Mouse (Mus musculus): ENCODE measurements at regions not wholly inside any gene's neighbourhood (a gene's known extent, or its start where the extent isn't known, plus 50 kb on each side); places are given as distances from the start of the nearest gene placed in this dataset.

- no peak overlapping the region for H3K27ac ChIP-seq (replicated peaks; ENCODE audit: low read depth, low read length)
- ATAC-seq (replicated peaks; ENCODE audit: insufficient number of reproducible peaks, low FRiP score, low TSS enrichment, low read depth), result no peak
- H3K9ac ChIP-seq (replicated peaks; ENCODE audit: low read length), result no peak overlapping the region
- WGBS, result 86% methylated on average over 8 of the region's 8 CpGs
- no peak overlapping the region for H3K4me3 ChIP-seq (ENCODE audit: low read depth, low read length)
- no peak for DNase-seq (ENCODE audit: low spot score)
- H3K36me3 ChIP-seq (replicated peaks; ENCODE audit: control insufficient read depth, insufficient read depth, low read depth, low read length), result no peaks in the 10 kb centered on the region
- no peak overlapping the region for H3K4me2 ChIP-seq (ENCODE audit: low read depth, low read length)
- no peaks in the 10 kb centered on the region for H3K9me3 ChIP-seq (replicated peaks; ENCODE audit: control insufficient read depth, low read length)
- H3K4me1 ChIP-seq (ENCODE audit: control insufficient read depth, insufficient read depth, low read length), result no peaks in the 10 kb centered on the region
- H3K27me3 ChIP-seq (ENCODE audit: control insufficient read depth, insufficient read depth, low read length), result no peaks in the 10 kb centered on the region
Observed at GRCm38 (mm10) chr11:45206611-45207525, 589.8 kb downstream of the Ebf1 start.

GRCm38 (mm10) chr11:45214096-45214495, 597.0 kb downstream of the Ebf1 start:
- H3K4me3 ChIP-seq (ENCODE audit: low read depth, low read length), result no peak overlapping the region
- no peak overlapping the region for H3K9ac ChIP-seq (replicated peaks; ENCODE audit: low read length)
- WGBS, result 75% methylated on average over 1 of the region's 1 CpGs
- ATAC-seq (replicated peaks; ENCODE audit: insufficient number of reproducible peaks, low FRiP score, low TSS enrichment, low read depth), result no peak
- no peak overlapping the region for H3K4me2 ChIP-seq (ENCODE audit: low read depth, low read length)
- no peak for DNase-seq (ENCODE audit: low spot score)
- no peaks in the 10 kb centered on the region for H3K4me1 ChIP-seq (ENCODE audit: control insufficient read depth, insufficient read depth, low read length)
- H3K27ac ChIP-seq (replicated peaks; ENCODE audit: low read depth, low read length), result no peak overlapping the region
- H3K9me3 ChIP-seq (replicated peaks; ENCODE audit: control insufficient read depth, low read length), result no peaks in the 10 kb centered on the region
- no peaks in the 10 kb centered on the region for H3K36me3 ChIP-seq (replicated peaks; ENCODE audit: control insufficient read depth, insufficient read depth, low read depth, low read length)
- H3K27me3 ChIP-seq (ENCODE audit: control insufficient read depth, insufficient read depth, low read length), result no peaks in the 10 kb centered on the region

- Histone ChIP-seq H3K36me3 (replicated peaks; ENCODE audit: control insufficient read depth, insufficient read depth, low read depth, low read length) (no peaks in the 10 kb centered on the region), H3K4me3 (ENCODE audit: low read depth, low read length) (no peak overlapping the region), H3K27me3 (ENCODE audit: control insufficient read depth, insufficient read depth, low read length) (no peaks in the 10 kb centered on the region), H3K4me2 (ENCODE audit: low read depth, low read length) (no peak overlapping the region), H3K9ac (replicated peaks; ENCODE audit: low read length) (no peak overlapping the region), H3K9me3 (replicated peaks; ENCODE audit: control insufficient read depth, low read length) (no peaks in the 10 kb centered on the region), H3K27ac (replicated peaks; ENCODE audit: low read depth, low read length) (no peak overlapping the region), H3K4me1 (ENCODE audit: control insufficient read depth, insufficient read depth, low read length) (no peaks in the 10 kb centered on the region)
- no peak for DNase-seq (ENCODE audit: low spot score)
- WGBS, result 84% methylated on average over 3 of the region's 3 CpGs
- no peak for ATAC-seq (replicated peaks; ENCODE audit: insufficient number of reproducible peaks, low FRiP score, low TSS enrichment, low read depth)
Observed at GRCm38 (mm10) chr11:45216942-45217474, 599.9 kb downstream of the Ebf1 start.

GRCm38 (mm10) chr11:45219239-45219638, 602.1 kb downstream of the Ebf1 start:
- H3K4me1 ChIP-seq (ENCODE audit: control insufficient read depth, insufficient read depth, low read length), result no peaks in the 10 kb centered on the region
- ATAC-seq (replicated peaks; ENCODE audit: insufficient number of reproducible peaks, low FRiP score, low TSS enrichment, low read depth) (no peak), DNase-seq (ENCODE audit: low spot score) (no peak)
- no peaks in the 10 kb centered on the region for H3K27me3 ChIP-seq (ENCODE audit: control insufficient read depth, insufficient read depth, low read length)
- H3K36me3 ChIP-seq (replicated peaks; ENCODE audit: control insufficient read depth, insufficient read depth, low read depth, low read length), result no peaks in the 10 kb centered on the region
- 79% methylated on average over 4 of the region's 4 CpGs for WGBS
- no peak overlapping the region for H3K27ac ChIP-seq (replicated peaks; ENCODE audit: low read depth, low read length)
- no peak overlapping the region for H3K9ac ChIP-seq (replicated peaks; ENCODE audit: low read length)
- H3K4me3 ChIP-seq (ENCODE audit: low read depth, low read length), result no peak overlapping the region
- no peak overlapping the region for H3K4me2 ChIP-seq (ENCODE audit: low read depth, low read length)
- H3K9me3 ChIP-seq (replicated peaks; ENCODE audit: control insufficient read depth, low read length), result no peaks in the 10 kb centered on the region

GRCm38 (mm10) chr11:45222021-45222420, 604.9 kb downstream of the Ebf1 start:
- DNase-seq (ENCODE audit: low spot score) (no peak), ATAC-seq (replicated peaks; ENCODE audit: insufficient number of reproducible peaks, low FRiP score, low TSS enrichment, low read depth) (no peak)
- Histone ChIP-seq H3K4me2 (ENCODE audit: low read depth, low read length) (no peak overlapping the region), H3K4me3 (ENCODE audit: low read depth, low read length) (no peak overlapping the region), H3K4me1 (ENCODE audit: control insufficient read depth, insufficient read depth, low read length) (no peaks in the 10 kb centered on the region), H3K9ac (replicated peaks; ENCODE audit: low read length) (no peak overlapping the region), H3K27me3 (ENCODE audit: control insufficient read depth, insufficient read depth, low read length) (no peaks in the 10 kb centered on the region), H3K36me3 (replicated peaks; ENCODE audit: control insufficient read depth, insufficient read depth, low read depth, low read length) (no peaks in the 10 kb centered on the region), H3K9me3 (replicated peaks; ENCODE audit: control insufficient read depth, low read length) (no peaks in the 10 kb centered on the region), H3K27ac (replicated peaks; ENCODE audit: low read depth, low read length) (no peak overlapping the region)
- 53% methylated on average over 3 of the region's 3 CpGs for WGBS

- Histone ChIP-seq H3K4me2 (ENCODE audit: low read depth, low read length) (no peak overlapping the region), H3K36me3 (replicated peaks; ENCODE audit: control insufficient read depth, insufficient read depth, low read depth, low read length) (no peaks in the 10 kb centered on the region), H3K9ac (replicated peaks; ENCODE audit: low read length) (no peak overlapping the region), H3K4me1 (ENCODE audit: control insufficient read depth, insufficient read depth, low read length) (no peaks in the 10 kb centered on the region), H3K4me3 (ENCODE audit: low read depth, low read length) (no peak overlapping the region), H3K27ac (replicated peaks; ENCODE audit: low read depth, low read length) (no peak overlapping the region), H3K9me3 (replicated peaks; ENCODE audit: control insufficient read depth, low read length) (no peaks in the 10 kb centered on the region), H3K27me3 (ENCODE audit: control insufficient read depth, insufficient read depth, low read length) (no peaks in the 10 kb centered on the region)
- 64% methylated on average over 6 of the region's 6 CpGs for WGBS
- ATAC-seq (replicated peaks; ENCODE audit: insufficient number of reproducible peaks, low FRiP score, low TSS enrichment, low read depth) (no peak), DNase-seq (ENCODE audit: low spot score) (no peak)
Observed at GRCm38 (mm10) chr11:45235476-45236412, 616.1 kb upstream of the Clint1 start.

- DNase-seq (ENCODE audit: low spot score), result no peak
- no peak for ATAC-seq (replicated peaks; ENCODE audit: insufficient number of reproducible peaks, low FRiP score, low TSS enrichment, low read depth)
- WGBS, result 76% methylated on average over 4 of the region's 4 CpGs
Observed at GRCm38 (mm10) chr11:45237056-45237455, 614.8 kb upstream of the Clint1 start.

More at GRCm38 (mm10) chr11:45237056-45237455, 614.8 kb upstream of the Clint1 start:
- Histone ChIP-seq H3K36me3 (replicated peaks; ENCODE audit: control insufficient read depth, insufficient read depth, low read depth, low read length) (no peaks in the 10 kb centered on the region), H3K9me3 (replicated peaks; ENCODE audit: control insufficient read depth, low read length) (no peaks in the 10 kb centered on the region), H3K4me3 (ENCODE audit: low read depth, low read length) (no peak overlapping the region), H3K27ac (replicated peaks; ENCODE audit: low read depth, low read length) (no peak overlapping the region), H3K9ac (replicated peaks; ENCODE audit: low read length) (no peak overlapping the region), H3K27me3 (ENCODE audit: control insufficient read depth, insufficient read depth, low read length) (no peaks in the 10 kb centered on the region), H3K4me1 (ENCODE audit: control insufficient read depth, insufficient read depth, low read length) (no peaks in the 10 kb centered on the region), H3K4me2 (ENCODE audit: low read depth, low read length) (no peak overlapping the region)
